Mouse (Mus musculus) CH12.LX (cell line): ENCODE measurements around the gene Pla2g7.

Experiments used
- POLR2A ChIP-seq: IDR thresholded peaks from 2 replicates; pipeline ENCODE4 v1.6.1; 2011; ENCODE audit warnings: low read depth, mild to moderate bottlenecking, improper control_type of control experiment, low read length
- POLR2AphosphoS2 ChIP-seq: IDR thresholded peaks from 2 replicates; pipeline ENCODE4 v1.6.1; 2011; ENCODE audit warnings: low read depth, low read length, improper control_type of control experiment

DNA sequence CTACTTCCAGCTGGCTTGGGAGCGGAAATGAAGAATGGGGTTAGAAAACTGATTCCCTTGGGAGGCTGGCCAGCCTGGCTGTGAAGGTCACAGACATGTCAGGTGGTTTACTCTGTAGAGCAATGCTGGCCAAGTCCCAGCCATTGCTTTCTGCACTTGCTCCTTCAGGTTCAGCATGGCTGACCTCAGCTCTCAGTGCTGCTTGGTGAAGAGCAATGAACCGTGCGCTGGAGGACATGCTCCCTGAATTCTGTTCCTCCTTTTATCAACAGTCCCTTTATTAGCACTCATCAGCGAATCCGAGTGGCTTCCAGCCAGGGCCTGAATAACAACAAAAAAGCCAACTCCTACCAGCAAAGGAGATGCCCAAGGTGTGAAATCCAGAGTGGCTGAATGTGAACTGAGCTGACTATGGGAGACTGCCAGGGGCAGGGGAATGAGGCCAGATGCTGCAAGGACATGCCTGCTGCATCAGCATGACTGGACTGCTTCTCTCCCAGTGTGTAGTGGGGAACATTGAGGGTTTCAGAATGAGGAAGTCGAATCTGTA lies 10.3 kb upstream of the Pla2g7 start:
- TF ChIP-seq POLR2AphosphoS2, result no peak
- no peak for TF ChIP-seq POLR2A
